Mouse (Mus musculus) midbrain, postnatal 0 days (tissue): ENCODE results near the gene Cadm3. TPM values are rescaled to one million over a fixed set of nuclear protein-coding genes. Genes with fewer than 3 reads are reported as not detected.
A peak's percentile ranks its signal among the peaks of the same experiment; 100 is the strongest.

Source experiments
- ATAC-seq: fragments of 200-750 bp; cut with Nextera tagmentation; 2 replicates; pipeline ENCODE4 v1.8.0; 2017; ENCODE audit warnings: moderate number of reproducible peaks, mild to moderate bottlenecking, moderate TSS enrichment, moderate library complexity; ENCODE audit not compliant: low FRiP score
- DNase-seq: peaks from one replicate; pipeline ENCODE4 v3.0.0-alpha.2; 2015; ENCODE audit warnings: low spot score
- H3K27ac ChIP-seq: fragments of 300-500 bp; sonication (generic); 2 replicates; pipeline ENCODE4 v1.5.1; 2014; ENCODE audit warnings: low read depth, mild to moderate bottlenecking, low read length, mixed read lengths
- H3K27me3 ChIP-seq: fragments of 300-500 bp; sonication (generic); 2 replicates; pipeline ENCODE4 v1.6.1; 2014; ENCODE audit warnings: low read length, control low read depth, mixed read lengths; ENCODE audit not compliant: insufficient read depth
- H3K36me3 ChIP-seq: fragments of 300-500 bp; sonication (generic); 2 replicates; pipeline ENCODE4 v1.6.1; 2014; ENCODE audit warnings: low read length, control low read depth, mixed read lengths; ENCODE audit not compliant: insufficient read depth
- H3K4me1 ChIP-seq: fragments of 300-500 bp; sonication (generic); 2 replicates; pipeline ENCODE4 v1.6.1; 2014; ENCODE audit warnings: mild to moderate bottlenecking, control low read depth, antibody characterized with exemption, low read length, mixed read lengths; ENCODE audit not compliant: insufficient read depth
- H3K4me2 ChIP-seq: fragments of 300-500 bp; sonication (generic); 2 replicates; pipeline ENCODE4 v1.6.1; 2014; ENCODE audit warnings: low read depth, mild to moderate bottlenecking, low read length, mixed read lengths; ENCODE audit not compliant: poor library complexity, severe bottlenecking
- H3K4me3 ChIP-seq: fragments of 300-500 bp; sonication (generic); 2 replicates; pipeline ENCODE4 v1.5.1; 2014; ENCODE audit warnings: low read depth, mild to moderate bottlenecking, low read length, moderate library complexity
- H3K9ac ChIP-seq: fragments of 300-500 bp; sonication (generic); replicated peaks from 2 replicates; pipeline ENCODE4 v1.6.1; 2014; ENCODE audit warnings: mild to moderate bottlenecking, low read length, moderate library complexity, mixed read lengths; ENCODE audit not compliant: poor library complexity, severe bottlenecking
- H3K9me3 ChIP-seq: fragments of 300-500 bp; sonication (generic); 2 replicates; pipeline ENCODE4 v1.6.1; 2016; ENCODE audit warnings: low read length, control low read depth
- CTCF ChIP-seq: IDR thresholded peaks from 2 replicates; pipeline ENCODE4 v1.5.1; 2016; ENCODE audit warnings: antibody characterized with exemption, mild to moderate bottlenecking
- WGBS: fragments of 180-500 bp; shearing (Covaris S2); extraction: QIAGEN DNeasy Blood & Tissue Kit; methylation state at CpG from one replicate; pipeline ENCODE4 v1.1.7; 2014; 5-methylcytosine and 5-hydroxymethylcytosine counted together
- polyA plus RNA-seq: library from polyadenylated mRNA; unstranded; fragments of >200 nt; fragmentation: Nextera tagmentation; extraction: Ambion mirVana; gene quantifications from 2 replicates; pipeline ENCODE4 v1.2.1, GENCODE M21; 2015
- total RNA-seq: library from RNA; depleted of rRNA; stranded (reverse); fragments of >200 nt; gene quantifications from 2 replicates; pipeline ENCODE4 v1.2.3, GENCODE M21; 2014

The Cadm3 gene
- total and polyA plus RNA-seq, 2 experiments from 2014 or later: 60.8 to 554 TPM

GRCm38 (mm10) chr1:173342425-173342824, 25.1 kb downstream of the Cadm3 start:
- H3K4me3 ChIP-seq: no peak overlapping the region
- H3K9ac ChIP-seq: no peak overlapping the region
- WGBS: 29% methylated on average over 1 of the region's 1 CpGs
- no peaks in the 10 kb centered on the region for H3K27me3 ChIP-seq
- no peak overlapping the region for H3K27ac ChIP-seq
- H3K4me2 ChIP-seq: no peak overlapping the region
- DNase-seq: peak; percentile 44
- TF ChIP-seq CTCF: no peak
- no peak for ATAC-seq
- no peaks in the 10 kb centered on the region for H3K9me3 ChIP-seq
- no peaks in the 10 kb centered on the region for H3K4me1 ChIP-seq
- peaks cover 62% of the 10 kb centered on the region for H3K36me3 ChIP-seq

GRCm38 (mm10) chr1:173339543-173339942, 28.0 kb downstream of the Cadm3 start:
- no peak overlapping the region for H3K27ac ChIP-seq
- no peak overlapping the region for H3K9ac ChIP-seq
- H3K4me2 ChIP-seq: no peak overlapping the region
- TF ChIP-seq CTCF: peak; percentile 98
- ATAC-seq: peak; percentile 76
- H3K4me1 ChIP-seq: no peaks in the 10 kb centered on the region
- no peaks in the 10 kb centered on the region for H3K27me3 ChIP-seq
- WGBS: 5% methylated on average over 2 of the region's 2 CpGs
- no peak overlapping the region for H3K4me3 ChIP-seq
- no peaks in the 10 kb centered on the region for H3K9me3 ChIP-seq
- peaks cover 54% of the 10 kb centered on the region for H3K36me3 ChIP-seq
- DNase-seq: peak; percentile 86

GRCm38 (mm10) chr1:173337008-173337407, 30.5 kb downstream of the Cadm3 start:
- DNase-seq (no peak), ATAC-seq (no peak)
- H3K9ac ChIP-seq: no peak overlapping the region
- no peak overlapping the region for H3K4me3 ChIP-seq
- H3K36me3 ChIP-seq: peaks cover 41% of the 10 kb centered on the region
- H3K4me2 ChIP-seq: no peak overlapping the region
- H3K27ac ChIP-seq: no peak overlapping the region
- no peak for TF ChIP-seq CTCF
- WGBS: 92% methylated on average over 10 of the region's 10 CpGs
- H3K27me3 ChIP-seq: no peaks in the 10 kb centered on the region
- no peaks in the 10 kb centered on the region for H3K9me3 ChIP-seq
- no peaks in the 10 kb centered on the region for H3K4me1 ChIP-seq

GRCm38 (mm10) chr1:173335903-173336302, 31.6 kb downstream of the Cadm3 start:
- DNase-seq (no peak), ATAC-seq (no peak)
- Histone ChIP-seq H3K4me1 (no peaks in the 10 kb centered on the region), H3K9me3 (no peaks in the 10 kb centered on the region), H3K27me3 (no peaks in the 10 kb centered on the region), H3K9ac (no peak overlapping the region), H3K4me3 (no peak overlapping the region), H3K36me3 (peaks cover 34% of the 10 kb centered on the region), H3K27ac (no peak overlapping the region), H3K4me2 (no peak overlapping the region)
- WGBS: 49% methylated on average over 11 of the region's 11 CpGs
- TF ChIP-seq CTCF: no peak

- DNase-seq (no peak), ATAC-seq (no peak)
- no peak for TF ChIP-seq CTCF
- Histone ChIP-seq H3K4me1 (no peaks in the 10 kb centered on the region), H3K27me3 (no peaks in the 10 kb centered on the region), H3K9me3 (no peaks in the 10 kb centered on the region), H3K9ac (no peak within 1 kb of the TSS), H3K27ac (no peak within 1 kb of the TSS), H3K4me3 (no peak within 1 kb of the TSS), H3K4me2 (no peak within 1 kb of the TSS), H3K36me3 (peaks cover 18% of the 10 kb centered on the region)
- WGBS: 75% methylated on average over 9 of the region's 9 CpGs
Measured at GRCm38 (mm10) chr1:173333312-173334253, 33.9 kb downstream of the Cadm3 start, which contains the start of gene Ackr1. Gene Ackr1 (minus strand): TSS chr1:173333750.

GRCm38 (mm10) chr1:173332418-173332817, 35.1 kb downstream of the Cadm3 start:
- H3K27me3 ChIP-seq: no peaks in the 10 kb centered on the region
- H3K9me3 ChIP-seq: no peaks in the 10 kb centered on the region
- no peak overlapping the region for H3K9ac ChIP-seq
- H3K36me3 ChIP-seq: peaks cover 8% of the 10 kb centered on the region; the same call in 1 of the 2 replicates
- H3K4me2 ChIP-seq: no peak overlapping the region
- no peak for TF ChIP-seq CTCF
- peak; percentile 48 for DNase-seq
- H3K4me3 ChIP-seq: no peak overlapping the region
- H3K4me1 ChIP-seq: no peaks in the 10 kb centered on the region
- WGBS: 89% methylated on average over 5 of the region's 5 CpGs
- H3K27ac ChIP-seq: no peak overlapping the region
- ATAC-seq: no peak
